Mouse (Mus musculus): ENCODE data around the gene Cenps.
"Not testable (repeated sequence)": the region's sequence is repeated elsewhere in the genome, so short reads cannot be mapped to it uniquely, and the experiment has no call there.

The Cenps gene

GRCm38 (mm10) chr4:149123432-149123831 lies 14.0 kb downstream of the Cenps start:
- no peak for DNase-seq (ENCODE audit: low spot score in 2 of 2)

GRCm38 (mm10) chr4:149119978-149120562 lies 17.4 kb downstream of the Cenps start:
- not testable (repeated sequence) for DNase-seq (ENCODE audit: low spot score in 2 of 2)

GRCm38 (mm10) chr4:149103875-149104561 lies 33.4 kb downstream of the Cenps start, which contains the start of gene Dffa:
Gene Dffa (plus strand): TSS chr4:149104146.
- peak; percentile 71 to 94 for DNase-seq (ENCODE audit: low spot score in 2 of 2)

- DNase-seq (ENCODE audit: low spot score in 2 of 2): no peak
Measured at GRCm38 (mm10) chr4:149101456-149101855, 36.0 kb downstream of the Cenps start.

- DNase-seq (ENCODE audit: low spot score in 2 of 2): not testable (repeated sequence)
Measured at GRCm38 (mm10) chr4:149100449-149100848, 37.0 kb downstream of the Cenps start.

GRCm38 (mm10) chr4:149099369-149100017 lies 37.9 kb downstream of the Cenps start, which contains the start of gene Pex14:
Gene Pex14 (minus strand): TSS chr4:149099876.
- DNase-seq (ENCODE audit: low spot score in 2 of 2): peak; percentile 62 to 91

- no peak for DNase-seq (ENCODE audit: low spot score in 2 of 2)
Measured at GRCm38 (mm10) chr4:149098571-149098970, 38.9 kb downstream of the Cenps start.

GRCm38 (mm10) chr4:149097956-149098355 lies 39.5 kb downstream of the Cenps start:
- DNase-seq (ENCODE audit: low spot score in 2 of 2): no peak

- DNase-seq (ENCODE audit: low spot score in 2 of 2): no peak
Measured at GRCm38 (mm10) chr4:149091364-149091763, 46.1 kb downstream of the Cenps start.

- DNase-seq (ENCODE audit: low spot score in 2 of 2): no peak
Measured at GRCm38 (mm10) chr4:149085381-149085780, 52.0 kb downstream of the Cenps start.

- DNase-seq (ENCODE audit: low spot score in 2 of 2): no peak
Measured at GRCm38 (mm10) chr4:149081528-149081927, 55.9 kb downstream of the Cenps start.

- no peak for DNase-seq (ENCODE audit: low spot score in 2 of 2)
Measured at GRCm38 (mm10) chr4:149080111-149080510, 57.3 kb downstream of the Cenps start.

- DNase-seq (ENCODE audit: low spot score in 2 of 2): no peak
Measured at GRCm38 (mm10) chr4:149079629-149080028, 57.8 kb downstream of the Cenps start.

GRCm38 (mm10) chr4:149078261-149078660 lies 59.2 kb downstream of the Cenps start:
- DNase-seq (ENCODE audit: low spot score in 2 of 2): no peak

Data from left cerebral cortex, adult 9 months (tissue).